Mouse (Mus musculus) bone marrow, adult 2 months (tissue): Measurements from ENCODE around the gene Pdcd7.

ENCODE experiments used
- CTCF ChIP-seq: fragments of 200-500 bp; IDR thresholded peaks from 2 replicates; pipeline ENCODE4 v1.5.1; 2011; ENCODE audit warnings: low read length, control low read depth; ENCODE audit not compliant: control insufficient read depth, insufficient read depth
- POLR2A ChIP-seq: fragments of 200-500 bp; IDR thresholded peaks from 2 replicates; pipeline ENCODE4 v1.6.1; 2011; ENCODE audit warnings: low read depth, mild to moderate bottlenecking, control low read depth, low read length, borderline replicate concordance; ENCODE audit not compliant: control insufficient read depth

- TF ChIP-seq CTCF (no peak), POLR2A (no peak)
Measured at GRCm38 (mm10) chr9:65375163-65375934, 29.4 kb downstream of the Pdcd7 start.
